Mouse (Mus musculus) limb, embryonic 13.5 days (tissue): Measurements from ENCODE around the gene 1110051M20Rik. TPM values are rescaled to one million over a fixed set of nuclear protein-coding genes. Genes with fewer than 3 reads are reported as not detected.

Experiments
- ATAC-seq: fragments of 200-750 bp; cut with Nextera tagmentation; 2 replicates; pipeline ENCODE4 v1.8.0; 2017; ENCODE audit warnings: low read depth, moderate number of reproducible peaks, moderate TSS enrichment; ENCODE audit not compliant: low FRiP score
- H3K27ac ChIP-seq: fragments of 300-500 bp; sonication (generic); 2 replicates; pipeline ENCODE4 v1.5.1; 2015; ENCODE audit warnings: inconsistent platforms, mild to moderate bottlenecking, moderate library complexity
- H3K27me3 ChIP-seq: fragments of 300-500 bp; sonication (generic); 2 replicates; pipeline ENCODE4 v1.6.1; 2015; ENCODE audit warnings: mild to moderate bottlenecking, inconsistent platforms
- H3K36me3 ChIP-seq: fragments of 300-500 bp; sonication (generic); 2 replicates; pipeline ENCODE4 v1.6.1; 2015; ENCODE audit warnings: inconsistent platforms, mild to moderate bottlenecking, moderate library complexity
- H3K4me1 ChIP-seq: fragments of 300-500 bp; sonication (generic); 2 replicates; pipeline ENCODE4 v1.6.1; 2015; ENCODE audit warnings: inconsistent platforms
- H3K4me2 ChIP-seq: fragments of 300-500 bp; sonication (generic); replicated peaks from 2 replicates; pipeline ENCODE4 v1.6.1; 2015; ENCODE audit warnings: inconsistent platforms, mild to moderate bottlenecking, moderate library complexity
- H3K4me3 ChIP-seq: fragments of 300-500 bp; sonication (generic); 2 replicates; pipeline ENCODE4 v1.5.1; 2015; ENCODE audit warnings: moderate library complexity, mild to moderate bottlenecking, inconsistent platforms
- H3K9ac ChIP-seq: fragments of 300-500 bp; sonication (generic); 2 replicates; pipeline ENCODE4 v1.6.1; 2015; ENCODE audit warnings: mild to moderate bottlenecking, inconsistent platforms
- H3K9me3 ChIP-seq: fragments of 300-500 bp; sonication (generic); 2 replicates; pipeline ENCODE4 v1.6.1; 2016; ENCODE audit warnings: inconsistent platforms
- WGBS: fragments of 180-500 bp; shearing (Covaris S2); methylation state at CpG from one replicate; pipeline ENCODE4 v1.1.7; 2015; 5-methylcytosine and 5-hydroxymethylcytosine counted together
- polyA plus RNA-seq: library from polyadenylated mRNA; unstranded; fragments of >200 nt; fragmentation: Nextera tagmentation; extraction: Ambion mirVana; gene quantifications from 2 replicates; pipeline ENCODE4 v1.2.1, GENCODE M21; 2015

The 1110051M20Rik gene
- polyA plus RNA-seq, 1 experiment from 2014 or later: 79.4 TPM

DNA sequence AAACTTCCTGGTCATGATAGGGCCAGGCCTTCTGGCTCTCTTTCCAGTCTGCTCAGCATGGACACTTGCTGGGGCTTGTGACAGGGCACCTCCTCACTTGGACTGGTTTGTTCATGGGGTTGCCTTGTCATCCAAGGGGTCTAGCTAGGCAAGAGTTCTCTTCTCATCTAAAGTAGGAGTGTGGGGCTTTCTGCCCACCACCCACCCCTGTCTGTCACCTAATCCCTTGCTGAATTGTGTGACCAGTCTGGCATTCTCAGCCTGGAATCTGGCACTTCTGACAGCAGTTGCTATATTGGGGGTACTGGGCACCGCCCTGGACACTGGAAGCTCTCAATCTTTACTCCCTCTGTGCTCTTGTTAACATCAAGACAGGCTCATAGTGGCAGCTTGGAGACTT is 185.0 kb downstream of the 1110051M20Rik start:
- Histone ChIP-seq H3K4me2 (no peak overlapping the region), H3K9ac (0 out of 2 replicates have a peak overlapping the region, but pooled peaks have one; percentile 13), H3K27ac (no peak overlapping the region), H3K4me3 (no peak overlapping the region), H3K27me3 (peaks cover 17% of the 10 kb centered on the region), H3K9me3 (no peaks in the 10 kb centered on the region), H3K4me1 (peaks cover 39% of the 10 kb centered on the region), H3K36me3 (peaks cover 42% of the 10 kb centered on the region)
- WGBS: 97% methylated on average over 1 of the region's 1 CpGs
- ATAC-seq: no peak

DNA sequence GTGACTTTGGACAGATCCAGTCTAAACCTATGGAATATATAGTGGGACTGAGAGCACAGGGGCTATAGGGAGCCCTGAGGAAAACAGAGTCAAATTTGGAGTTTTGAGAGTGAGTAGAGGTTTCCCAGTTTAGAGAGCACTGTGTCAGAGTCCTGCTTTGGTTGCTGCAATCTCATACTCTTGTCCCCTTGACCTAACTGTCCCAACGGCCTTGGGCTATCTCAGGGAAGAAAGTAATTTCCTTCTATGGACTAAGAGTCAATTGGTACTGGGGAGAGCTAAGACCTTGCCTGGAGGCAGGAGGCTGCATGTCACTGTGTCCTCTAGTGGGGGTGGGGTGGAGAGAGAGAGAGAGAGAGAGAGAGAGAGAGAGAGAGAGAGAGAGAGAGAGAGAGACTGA is 185.7 kb downstream of the 1110051M20Rik start:
- H3K4me3 ChIP-seq: peak overlapping the region; percentile 71; the same call in 1 of the 2 replicates
- ATAC-seq: no peak
- peak overlapping the region; percentile 92; the same call in 1 of the 2 replicates for H3K27ac ChIP-seq
- no peak overlapping the region for H3K9ac ChIP-seq
- peaks cover 36% of the 10 kb centered on the region for H3K36me3 ChIP-seq
- peaks cover 33% of the 10 kb centered on the region for H3K4me1 ChIP-seq
- H3K27me3 ChIP-seq: peaks cover 24% of the 10 kb centered on the region
- 67% methylated on average over 1 of the region's 1 CpGs for WGBS
- H3K9me3 ChIP-seq: no peaks in the 10 kb centered on the region
- H3K4me2 ChIP-seq: peak overlapping the region; percentile 88

DNA sequence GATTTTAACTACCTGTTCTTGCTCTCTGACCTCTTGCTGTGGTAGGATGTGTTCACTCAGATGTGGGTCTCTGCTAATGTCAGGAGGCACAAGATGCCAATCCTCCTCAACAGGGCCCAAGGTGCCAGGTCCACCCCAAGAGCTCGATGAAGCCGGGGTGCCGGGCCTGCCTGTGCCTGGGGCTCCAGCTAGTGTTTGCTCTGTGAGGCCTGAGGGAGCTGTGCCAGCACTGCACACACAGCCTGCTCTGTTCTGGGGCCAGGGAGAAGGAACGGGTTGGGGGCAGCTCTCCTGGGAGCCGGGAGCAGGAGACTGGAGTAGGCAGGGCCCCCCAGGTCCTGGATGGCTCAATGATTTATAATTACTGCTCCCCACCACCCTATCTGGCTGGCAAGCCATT is 186.4 kb downstream of the 1110051M20Rik start:
- H3K4me3 ChIP-seq: peak overlapping the region; percentile 71
- peak overlapping the region; percentile 92 for H3K27ac ChIP-seq
- H3K27me3 ChIP-seq: peaks cover 26% of the 10 kb centered on the region
- peaks cover 32% of the 10 kb centered on the region for H3K4me1 ChIP-seq
- peaks cover 28% of the 10 kb centered on the region for H3K36me3 ChIP-seq
- H3K4me2 ChIP-seq: peak overlapping the region; percentile 88
- no peak for ATAC-seq
- peak overlapping the region; percentile 79 for H3K9ac ChIP-seq
- no peaks in the 10 kb centered on the region for H3K9me3 ChIP-seq
- 55% methylated on average over 5 of the region's 5 CpGs for WGBS

DNA sequence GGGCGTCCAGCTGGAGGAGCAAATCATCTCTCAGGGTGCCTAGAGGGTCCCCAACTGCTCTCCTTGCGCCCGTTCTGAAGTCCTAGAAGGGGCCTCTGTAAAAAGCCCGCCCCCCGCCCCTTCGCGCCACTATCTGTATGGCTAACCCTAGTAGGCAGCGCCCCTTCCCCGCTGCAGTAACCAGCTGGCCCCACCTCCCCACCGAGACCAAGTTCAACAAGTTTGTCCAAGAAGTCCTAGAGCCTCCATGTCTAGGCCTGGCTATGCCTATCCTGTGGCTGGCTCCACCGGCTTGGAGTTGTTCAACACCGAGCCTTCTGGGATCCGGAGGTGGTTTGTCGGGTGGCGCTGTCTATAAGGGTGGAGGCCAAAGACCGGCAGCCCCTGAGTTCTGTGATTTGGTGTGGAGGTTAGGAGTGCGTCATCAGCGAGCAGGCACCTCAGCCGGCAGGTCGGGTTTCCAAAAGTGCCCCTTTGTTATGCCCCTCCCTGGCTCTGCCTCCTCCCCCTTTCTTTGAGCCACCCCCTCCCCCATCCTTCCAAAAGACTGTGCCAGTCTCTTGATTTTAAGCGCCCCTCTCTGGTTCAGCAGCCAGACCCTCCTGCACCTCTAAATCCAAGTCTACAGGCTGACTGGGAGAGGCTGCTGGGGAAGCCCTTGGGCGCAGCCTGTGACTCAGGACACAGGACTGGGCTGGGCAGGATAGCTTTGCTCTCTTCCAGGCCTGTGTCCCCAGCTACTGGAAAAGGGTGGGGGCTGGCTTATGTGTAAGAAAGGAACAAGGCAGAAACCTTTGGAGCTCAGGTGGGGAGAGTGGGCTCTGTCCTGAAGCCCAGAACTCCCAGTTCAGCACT is 187.2 kb downstream of the 1110051M20Rik start:
- peak overlapping the region; percentile 71 for H3K4me3 ChIP-seq
- peak overlapping the region; percentile 88 for H3K4me2 ChIP-seq
- H3K9ac ChIP-seq: peak overlapping the region; percentile 79
- 2% methylated on average over 22 of the region's 22 CpGs for WGBS
- ATAC-seq: peak; percentile 87
- peaks cover 32% of the 10 kb centered on the region for H3K4me1 ChIP-seq
- peaks cover 21% of the 10 kb centered on the region for H3K36me3 ChIP-seq
- H3K27me3 ChIP-seq: peaks cover 26% of the 10 kb centered on the region
- H3K9me3 ChIP-seq: no peaks in the 10 kb centered on the region
- H3K27ac ChIP-seq: peak overlapping the region; percentile 92

DNA sequence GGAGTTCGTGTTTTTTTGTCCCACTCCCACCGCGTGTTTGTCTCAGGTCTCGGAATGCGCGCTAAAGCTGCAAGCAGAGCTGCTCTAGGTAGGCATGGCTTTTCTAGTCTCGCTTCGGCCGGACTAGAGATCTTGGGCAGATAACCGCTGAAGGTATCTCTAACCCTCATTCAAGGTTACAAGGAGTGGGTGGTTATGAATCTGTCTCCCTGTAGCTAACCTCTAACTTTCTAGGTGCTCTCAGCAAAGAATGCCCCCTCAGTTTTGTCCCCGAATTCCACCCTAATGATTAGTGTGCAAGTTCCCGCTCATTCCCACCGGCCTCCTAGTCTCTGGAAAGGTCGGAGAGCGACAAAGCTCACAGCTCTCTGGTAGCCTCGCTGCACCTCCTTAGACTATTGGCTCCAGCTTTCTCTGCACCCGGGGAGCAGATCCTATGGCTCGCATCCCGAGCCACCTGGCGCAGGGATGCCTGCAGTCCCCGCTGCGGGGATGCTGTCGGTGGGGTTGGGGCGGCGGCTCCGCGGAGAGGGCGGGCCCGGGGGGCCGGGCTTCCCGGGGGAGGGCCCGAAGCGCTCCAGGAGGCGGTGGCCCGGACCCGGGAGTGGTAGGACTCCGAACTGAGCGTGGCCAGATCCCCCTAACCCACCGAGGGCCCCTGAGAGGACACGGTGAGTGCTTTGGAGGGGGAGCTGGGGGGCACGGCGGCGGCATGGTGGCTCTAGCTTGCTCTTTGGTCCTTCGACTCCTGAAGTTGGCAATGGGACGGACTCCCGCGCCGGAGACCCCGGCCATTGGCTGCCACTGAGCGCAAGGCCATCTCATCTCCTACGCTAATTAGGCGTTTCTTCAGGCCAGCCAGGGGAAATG is 188.0 kb downstream of the 1110051M20Rik start:
- peak; percentile 55 for ATAC-seq
- 0% methylated on average over 51 of the region's 52 CpGs for WGBS
- Histone ChIP-seq H3K4me2 (peak overlapping the region; percentile 88), H3K27me3 (peaks cover 26% of the 10 kb centered on the region), H3K36me3 (peaks cover 16% of the 10 kb centered on the region), H3K9ac (peak overlapping the region; percentile 79), H3K4me1 (peaks cover 32% of the 10 kb centered on the region), H3K4me3 (peak overlapping the region; percentile 71), H3K9me3 (no peaks in the 10 kb centered on the region), H3K27ac (peak overlapping the region; percentile 92)

DNA sequence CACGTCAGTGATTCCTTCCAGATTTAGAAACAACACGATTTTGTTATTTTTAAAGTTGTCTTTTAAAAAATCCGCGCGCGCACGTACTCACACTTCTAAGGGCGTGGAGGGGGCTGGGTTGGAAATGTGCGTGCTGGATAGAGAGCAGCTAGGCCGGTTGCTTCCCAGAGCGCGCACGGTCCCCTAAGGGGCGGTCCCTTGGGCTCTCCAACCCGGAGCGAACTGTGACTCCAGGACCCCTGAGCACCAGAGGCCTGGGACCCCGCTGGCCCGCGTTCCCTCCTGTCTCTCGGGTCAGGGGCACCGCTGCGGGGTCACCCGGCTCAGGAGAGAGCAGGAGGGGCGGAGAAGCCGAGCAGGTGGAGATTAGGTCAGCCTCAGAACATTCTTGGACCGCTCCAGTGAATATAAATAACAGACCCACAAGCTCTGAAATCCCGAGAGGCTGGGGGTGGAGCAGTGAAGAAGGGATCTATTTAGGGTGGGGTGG is 188.8 kb downstream of the 1110051M20Rik start, which contains the start of gene Pacsin3:
Gene Pacsin3, plus strand, starts transcription at position 294 of the 490 bp plus-strand sequence.
- Histone ChIP-seq H3K4me3 (peak within 1 kb of the TSS; percentile 71), H3K27ac (peak within 1 kb of the TSS; percentile 92), H3K27me3 (peaks cover 26% of the 10 kb centered on the region), H3K4me2 (peak within 1 kb of the TSS; percentile 88), H3K9ac (peak within 1 kb of the TSS; percentile 79), H3K36me3 (peaks cover 8% of the 10 kb centered on the region), H3K9me3 (no peaks in the 10 kb centered on the region), H3K4me1 (peaks cover 32% of the 10 kb centered on the region)
- 1% methylated on average over 27 of the region's 27 CpGs for WGBS
- ATAC-seq: no peak

DNA sequence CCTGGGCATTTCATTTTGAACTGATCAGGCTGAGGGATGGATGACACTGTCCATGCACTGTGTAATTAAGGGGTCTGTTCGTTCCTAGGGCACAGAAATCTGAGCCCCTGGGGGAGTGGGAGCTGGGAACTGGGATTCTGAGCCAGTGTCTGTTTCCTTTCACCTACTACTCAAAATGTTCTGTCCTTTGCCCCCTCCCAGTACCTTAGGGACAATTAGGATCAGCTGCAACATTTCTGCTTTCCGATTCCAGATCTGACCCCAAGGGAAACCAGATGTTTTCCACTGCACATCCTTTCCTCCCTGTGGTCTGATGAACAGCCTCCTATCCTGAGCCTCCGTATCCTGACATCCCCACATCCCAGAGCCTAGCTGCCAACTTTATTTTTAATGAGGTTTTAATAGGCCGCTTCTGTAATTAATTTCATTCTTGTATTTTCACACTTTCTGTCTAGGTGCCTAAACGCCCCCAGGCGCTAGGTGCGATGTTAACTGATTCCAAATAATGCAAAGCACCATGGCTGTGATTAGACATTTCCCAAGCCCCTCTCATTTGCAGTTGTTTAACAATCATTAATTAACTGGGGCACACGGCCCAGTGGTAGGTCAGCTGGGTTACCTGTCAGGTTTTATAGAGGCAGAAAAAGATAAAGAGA is 189.7 kb downstream of the 1110051M20Rik start:
- H3K27ac ChIP-seq: no peak overlapping the region
- peak overlapping the region; percentile 71; the same call in 1 of the 2 replicates for H3K4me3 ChIP-seq
- peaks cover 32% of the 10 kb centered on the region for H3K4me1 ChIP-seq
- no peaks in the 10 kb centered on the region for H3K9me3 ChIP-seq
- no peaks in the 10 kb centered on the region for H3K36me3 ChIP-seq
- 12% methylated on average over 8 of the region's 8 CpGs for WGBS
- peak overlapping the region; percentile 88 for H3K4me2 ChIP-seq
- ATAC-seq: no peak
- H3K9ac ChIP-seq: peak overlapping the region; percentile 57
- peaks cover 26% of the 10 kb centered on the region for H3K27me3 ChIP-seq

DNA sequence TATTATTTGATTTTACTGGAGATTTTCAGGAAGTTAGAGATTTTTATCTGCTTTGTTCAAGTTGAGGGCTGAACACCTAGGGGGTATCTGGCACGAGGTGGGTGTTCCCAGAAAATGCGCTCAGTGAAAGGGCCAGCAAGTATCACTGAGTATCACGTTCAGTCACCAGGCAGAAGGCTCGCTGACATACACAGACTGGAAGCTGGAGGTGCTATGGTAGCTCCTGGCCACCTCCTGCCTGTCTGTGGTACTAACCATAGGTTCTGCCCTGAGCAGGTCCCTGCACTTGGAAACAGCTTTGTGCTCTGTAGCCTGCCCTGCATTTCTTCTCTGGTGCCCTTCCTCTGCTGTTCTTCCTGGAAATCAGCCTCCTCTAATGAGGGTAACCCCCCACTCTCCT is 192.0 kb downstream of the 1110051M20Rik start:
- H3K9ac ChIP-seq: no peak overlapping the region
- no peak overlapping the region for H3K4me3 ChIP-seq
- H3K4me2 ChIP-seq: no peak overlapping the region
- no peaks in the 10 kb centered on the region for H3K9me3 ChIP-seq
- no peaks in the 10 kb centered on the region for H3K36me3 ChIP-seq
- 49% methylated on average over 4 of the region's 4 CpGs for WGBS
- peaks cover 26% of the 10 kb centered on the region for H3K27me3 ChIP-seq
- no peak for ATAC-seq
- H3K27ac ChIP-seq: no peak overlapping the region
- H3K4me1 ChIP-seq: peaks cover 18% of the 10 kb centered on the region

DNA sequence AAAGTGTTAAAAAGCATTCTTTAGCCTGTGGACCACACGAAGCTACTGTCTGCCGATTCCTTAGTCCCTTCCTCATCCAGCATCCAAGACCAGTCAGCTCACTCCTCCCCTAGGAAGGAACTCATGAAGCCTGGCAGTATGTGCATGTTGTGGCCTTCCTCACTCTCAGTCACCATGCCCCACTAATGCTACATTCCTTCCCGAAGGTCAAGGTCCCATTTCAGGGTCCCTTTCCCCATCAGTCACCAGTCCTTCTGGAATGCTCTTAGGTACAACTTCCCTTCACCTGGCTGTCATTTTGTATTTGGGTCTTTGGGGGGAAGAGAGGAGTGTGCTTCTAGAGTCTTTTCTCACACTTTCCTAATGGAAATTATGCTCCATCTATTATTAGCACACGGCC is 192.5 kb downstream of the 1110051M20Rik start:
- Histone ChIP-seq H3K4me2 (no peak overlapping the region), H3K9me3 (no peaks in the 10 kb centered on the region), H3K4me3 (no peak overlapping the region), H3K27ac (no peak overlapping the region), H3K36me3 (no peaks in the 10 kb centered on the region), H3K27me3 (peaks cover 26% of the 10 kb centered on the region), H3K4me1 (peaks cover 17% of the 10 kb centered on the region), H3K9ac (no peak overlapping the region)
- ATAC-seq: no peak
- 69% methylated on average over 4 of the region's 4 CpGs for WGBS

DNA sequence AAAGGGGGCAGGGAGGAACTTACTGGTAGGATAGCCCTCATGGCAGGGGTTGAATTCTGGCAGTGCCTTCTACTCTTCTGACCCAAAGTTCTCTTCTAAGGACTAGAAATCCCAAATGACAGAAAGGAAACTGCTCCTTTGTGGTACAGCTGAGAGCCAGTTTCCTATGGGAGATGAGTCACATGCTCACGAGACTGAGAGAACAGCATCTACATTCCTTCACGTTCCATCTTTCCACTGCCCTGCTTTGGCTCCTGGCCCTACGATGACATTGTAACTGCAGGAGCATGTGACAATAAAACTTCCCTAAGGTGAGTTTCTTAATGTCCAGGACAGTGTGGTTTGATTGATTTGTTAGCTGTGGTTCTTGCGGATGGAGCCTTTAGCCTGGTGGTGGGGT is 196.1 kb downstream of the 1110051M20Rik start:
- 87% methylated on average over 4 of the region's 4 CpGs for WGBS
- Histone ChIP-seq H3K4me1 (no peaks in the 10 kb centered on the region), H3K9me3 (no peaks in the 10 kb centered on the region), H3K4me3 (no peak overlapping the region), H3K27ac (no peak overlapping the region), H3K36me3 (no peaks in the 10 kb centered on the region), H3K27me3 (no peaks in the 10 kb centered on the region), H3K9ac (no peak overlapping the region), H3K4me2 (no peak overlapping the region)
- ATAC-seq: no peak

DNA sequence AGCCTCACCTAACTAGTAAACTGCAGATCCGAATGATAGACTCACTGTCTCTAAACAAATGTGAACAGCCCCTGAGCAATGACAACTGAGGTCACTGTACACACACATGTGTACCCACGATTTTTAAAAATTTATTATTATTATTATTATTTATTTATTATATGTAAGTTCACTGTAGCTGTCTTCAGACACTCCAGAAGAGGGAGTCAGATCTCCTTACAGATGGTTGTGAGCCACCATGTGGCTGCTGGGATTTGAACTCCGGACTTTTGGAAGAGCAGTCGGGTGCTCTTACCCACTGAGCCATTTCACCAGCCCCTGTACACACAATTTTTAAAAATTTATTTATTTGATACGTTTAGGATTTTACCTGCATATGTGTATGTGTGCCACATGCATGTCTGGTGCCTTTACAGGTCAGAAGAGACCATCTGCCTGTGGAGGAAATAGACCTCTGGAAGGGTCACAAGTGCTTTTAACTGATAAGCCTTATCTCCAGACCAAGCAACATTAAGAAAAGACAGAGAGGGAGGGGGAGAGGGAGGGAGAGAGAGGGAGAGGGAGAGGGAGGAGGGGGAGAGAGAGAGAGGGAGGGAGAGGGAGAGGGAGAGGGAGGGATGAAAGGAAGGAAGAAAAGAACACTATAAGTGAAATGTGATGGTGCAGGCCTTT is 199.8 kb downstream of the 1110051M20Rik start:
- WGBS: 79% methylated on average over 5 of the region's 5 CpGs
- ATAC-seq: no peak
- H3K4me1 ChIP-seq: no peaks in the 10 kb centered on the region

More for the DNA sequence above, 199.8 kb downstream of the 1110051M20Rik start:
- Histone ChIP-seq H3K9ac (no peak overlapping the region), H3K27me3 (no peaks in the 10 kb centered on the region), H3K4me3 (no peak overlapping the region), H3K36me3 (no peaks in the 10 kb centered on the region), H3K9me3 (no peaks in the 10 kb centered on the region), H3K27ac (no peak overlapping the region), H3K4me2 (no peak overlapping the region)
